Comparison of ENCODE assay signal across 8 mouse cellular contexts in genomic region chr17:13760675-13761178, GRCm38 (mm10). TPM values are rescaled to one million over a fixed set of nuclear protein-coding genes. Genes with fewer than 3 reads are reported as not detected.
DNase-seq lines count a peak whose midpoint lies in the region; ATAC-seq and TF ChIP-seq lines count a peak whose summit lies in the region.

No protein-coding gene starts in this region.

- intact Hi-C loops in left cerebral cortex, postnatal 4 days (cut with DNase I): no loop called here
- intact Hi-C loops in left cerebral cortex, postnatal 14 days (cut with DNase I): loop anchor here (5.0 kb wide), 2 partner anchors 67 to 288 kb away; no protein-coding TSS in a partner anchor

- TF ChIP-seq CTCF in cortical plate, adult 2 months (IDR thresholded peaks at IDR 0.05; ENCODE audit: extremely low read depth, insufficient read depth, low read length): no peak
- no peak for TF ChIP-seq CTCF in heart, postnatal 0 days (IDR thresholded peaks at IDR 0.05; ENCODE audit: low read depth)

- H3K9me3 ChIP-seq in heart, postnatal 0 days (replicated peaks; ENCODE audit: control insufficient read depth, low read length): no peaks in the 10 kb centered on the region
- no peaks in the 10 kb centered on the region for H3K9me3 ChIP-seq in liver, embryonic 12.5 days (replicated peaks)

- TF ChIP-seq POLR2A in cortical plate, adult 2 months (IDR thresholded peaks at IDR 0.05; ENCODE audit: extremely low read depth, insufficient read depth, low read length): no peak

- WGBS in heart, postnatal 0 days: under 1% methylated on average over 38 of the region's 72 CpGs
- under 1% methylated on average over 35 of the region's 72 CpGs for WGBS in liver, embryonic 12.5 days (ENCODE audit: insufficient replicate concordance)

- peak overlapping the region; percentile 98 for H3K27ac ChIP-seq in cortical plate, adult 2 months (ENCODE audit: insufficient read depth, low read length)
- peak overlapping the region; percentile 95 for H3K27ac ChIP-seq in heart, postnatal 0 days (ENCODE audit: low read depth)
- H3K27ac ChIP-seq in liver, embryonic 12.5 days: peak overlapping the region; percentile 54; the same call in 1 of the 2 replicates

- peak overlapping the region; percentile 100 for H3K4me2 ChIP-seq in heart, postnatal 0 days (ENCODE audit: low read depth, low read length)
- peak overlapping the region; percentile 69 for H3K4me2 ChIP-seq in liver, embryonic 12.5 days

- peak overlapping the region; percentile 99 for H3K4me3 ChIP-seq in cortical plate, adult 2 months (ENCODE audit: insufficient read depth, low read length)
- H3K4me3 ChIP-seq in heart, postnatal 0 days (ENCODE audit: low read depth, low read length): peak overlapping the region; percentile 97
- H3K4me3 ChIP-seq in liver, embryonic 12.5 days: peak overlapping the region; percentile 64

- DNase-seq in left cerebral cortex, postnatal 4 days: peak; percentile 52
- no peak for DNase-seq in left cerebral cortex, postnatal 14 days (ENCODE audit: low spot score in 2 of 2)
- DNase-seq in heart, postnatal 0 days (ENCODE audit: low spot score): no peak
- DNase-seq in retina, postnatal 1 day: peak; percentile 58
- DNase-seq in ovary, postnatal 36 days (ENCODE audit: low spot score): no peak

- H3K4me1 ChIP-seq in cortical plate, adult 2 months (ENCODE audit: control insufficient read depth, insufficient read depth, low read length): peaks cover 3% of the 10 kb centered on the region; the same call in 1 of the 2 replicates
- peaks cover 14% of the 10 kb centered on the region for H3K4me1 ChIP-seq in heart, postnatal 0 days (ENCODE audit: control insufficient read depth, insufficient read depth)
- peaks cover 8% of the 10 kb centered on the region; the same call in 1 of the 2 replicates for H3K4me1 ChIP-seq in liver, embryonic 12.5 days

- ATAC-seq in heart, postnatal 0 days (ENCODE audit: insufficient read depth, low read depth): peak; percentile 40
- ATAC-seq in liver, embryonic 12.5 days: peak; percentile 52
- no peak for ATAC-seq in activated CD4-positive, CD25-positive, alpha-beta regulatory T cell, adult 4 months

- H3K27me3 ChIP-seq in heart, postnatal 0 days (ENCODE audit: control insufficient read depth, insufficient read depth, low read length): no peaks in the 10 kb centered on the region
- peaks cover 67% of the 10 kb centered on the region for H3K27me3 ChIP-seq in liver, embryonic 12.5 days (replicated peaks)

- no peak for TF ChIP-seq EP300 in heart, postnatal 0 days (IDR thresholded peaks at IDR 0.05; ENCODE audit: low read depth)

- H3K9ac ChIP-seq in heart, postnatal 0 days (replicated peaks; ENCODE audit: low read depth, low read length): peak overlapping the region; percentile 97
- H3K9ac ChIP-seq in liver, embryonic 12.5 days: peak overlapping the region; percentile 61

- H3K36me3 ChIP-seq in heart, postnatal 0 days (replicated peaks; ENCODE audit: control insufficient read depth, insufficient read depth, low read length): no peaks in the 10 kb centered on the region
- H3K36me3 ChIP-seq in liver, embryonic 12.5 days: no peaks in the 10 kb centered on the region

RNA-seq across cellular contexts. Expression of gene Afdn, which starts 0.4 kb away (rescaled TPM):
- total RNA-seq in left cerebral cortex, postnatal 4 days (2021): 100 to 1,000 TPM; 182 to 185 TPM
- 100 to 1,000 TPM; 120 to 122 TPM for total RNA-seq in left cerebral cortex, postnatal 14 days (2021)
- polyA plus RNA-seq in cortical plate, adult 2 months (2012; rRNA removed): 73.9 and 77.3 TPM in 2 replicates
- 38.0 and 41.9 TPM in 2 replicates for total RNA-seq in heart, postnatal 0 days (2014; rRNA removed; ENCODE audit: low replicate concordance)
- polyA plus RNA-seq in heart, postnatal 0 days (2015; fragmentation: Nextera tagmentation; extraction: Ambion mirVana): 49.4 and 52.8 TPM in 2 replicates
- 19.4 and 21.3 TPM in 2 replicates for polyA plus RNA-seq in liver, embryonic 12.5 days (2016; fragmentation: Nextera tagmentation; extraction: Ambion mirVana)
- 1 to 10 TPM; 2.6 to 3.2 TPM for polyA plus RNA-seq in activated CD4-positive, CD25-positive, alpha-beta regulatory T cell, adult 4 months (2017; shearing (Covaris generic))

RNA-seq across cellular contexts. Expression of gene Tcte2, which starts 0.9 kb away (rescaled TPM):
- total RNA-seq in left cerebral cortex, postnatal 4 days (2021): 10 to 100 TPM; 24.6 to 30.6 TPM
- 10 to 100 TPM; 12.9 to 15.9 TPM for total RNA-seq in left cerebral cortex, postnatal 14 days (2021)
- polyA plus RNA-seq in cortical plate, adult 2 months (2012; rRNA removed): 15.6 and 16.9 TPM in 2 replicates
- 0.58 and 0.92 TPM in 2 replicates for total RNA-seq in heart, postnatal 0 days (2014; rRNA removed; ENCODE audit: low replicate concordance)
- polyA plus RNA-seq in heart, postnatal 0 days (2015; fragmentation: Nextera tagmentation; extraction: Ambion mirVana): 4.3 and 4.5 TPM in 2 replicates
- polyA plus RNA-seq in liver, embryonic 12.5 days (2016; fragmentation: Nextera tagmentation; extraction: Ambion mirVana): 0.33 and 0.49 TPM in 2 replicates
- not detected for polyA plus RNA-seq in activated CD4-positive, CD25-positive, alpha-beta regulatory T cell, adult 4 months (2017; shearing (Covaris generic))

Comparison
In these comparisons a context has a peak if more than half of its experiments do, and no peak if none do; other contexts are left out.
1. DNase-seq: peak in left cerebral cortex, postnatal 4 days (single experiment) and retina, postnatal 1 day (single experiment); none in left cerebral cortex, postnatal 14 days (0 of 2), heart, postnatal 0 days (single experiment) and ovary, postnatal 36 days (single experiment).
2. Peak in every context shown above with its lines, with median percentiles within 50 percentile points of each other: H3K27ac ChIP-seq and H3K4me3 ChIP-seq.